Mouse (Mus musculus): ENCODE data around the gene Elmo2. TPM values are rescaled to one million over a fixed set of nuclear protein-coding genes. Genes with fewer than 3 reads are reported as not detected.

Elmo2 gene
- polyA plus RNA-seq, 1 experiment = 231 TPM

GRCm38 (mm10) chr2:165250903-165251302 lies 75.4 kb downstream of the Elmo2 start:
- H3K27ac ChIP-seq (ENCODE audit: insufficient read depth, low read depth, low read length) = no peak overlapping the region
- H3K4me3 ChIP-seq (ENCODE audit: insufficient read depth, low read depth, low read length) = no peak overlapping the region
- peaks cover 9% of the 10 kb centered on the region for H3K4me1 ChIP-seq (ENCODE audit: control insufficient read depth, insufficient read depth, low read length)
- 52% methylated on average over 1 of the region's 1 CpGs for WGBS
- TF ChIP-seq POLR2A (IDR thresholded peaks at IDR 0.05; ENCODE audit: insufficient read depth, low read depth, low read length) (no peak), CTCF (IDR thresholded peaks at IDR 0.05; ENCODE audit: insufficient read depth, low read depth, low read length) (no peak)

GRCm38 (mm10) chr2:165248967-165249366 lies 77.3 kb downstream of the Elmo2 start:
- TF ChIP-seq CTCF (IDR thresholded peaks at IDR 0.05; ENCODE audit: insufficient read depth, low read depth, low read length) (no peak), POLR2A (IDR thresholded peaks at IDR 0.05; ENCODE audit: insufficient read depth, low read depth, low read length) (no peak)
- peaks cover 9% of the 10 kb centered on the region for H3K4me1 ChIP-seq (ENCODE audit: control insufficient read depth, insufficient read depth, low read length)
- WGBS = 34% methylated on average over 3 of the region's 3 CpGs
- no peak overlapping the region for H3K4me3 ChIP-seq (ENCODE audit: insufficient read depth, low read depth, low read length)
- H3K27ac ChIP-seq (ENCODE audit: insufficient read depth, low read depth, low read length) = no peak overlapping the region

GRCm38 (mm10) chr2:165246349-165246748 lies 79.9 kb downstream of the Elmo2 start:
- 56% methylated on average over 11 of the region's 11 CpGs for WGBS
- Histone ChIP-seq H3K4me3 (ENCODE audit: insufficient read depth, low read depth, low read length) (no peak overlapping the region), H3K27ac (ENCODE audit: insufficient read depth, low read depth, low read length) (no peak overlapping the region), H3K4me1 (ENCODE audit: control insufficient read depth, insufficient read depth, low read length) (peaks cover 28% of the 10 kb centered on the region)
- TF ChIP-seq CTCF (IDR thresholded peaks at IDR 0.05; ENCODE audit: insufficient read depth, low read depth, low read length) = no peak
- no peak for TF ChIP-seq POLR2A (IDR thresholded peaks at IDR 0.05; ENCODE audit: insufficient read depth, low read depth, low read length)

GRCm38 (mm10) chr2:165243122-165243720 lies 83.1 kb downstream of the Elmo2 start:
- Histone ChIP-seq H3K4me3 (ENCODE audit: insufficient read depth, low read depth, low read length) (no peak overlapping the region), H3K27ac (ENCODE audit: insufficient read depth, low read depth, low read length) (no peak overlapping the region), H3K4me1 (ENCODE audit: control insufficient read depth, insufficient read depth, low read length) (peaks cover 41% of the 10 kb centered on the region)
- 34% methylated on average over 11 of the region's 11 CpGs for WGBS
- TF ChIP-seq POLR2A (IDR thresholded peaks at IDR 0.05; ENCODE audit: insufficient read depth, low read depth, low read length) (no peak), CTCF (IDR thresholded peaks at IDR 0.05; ENCODE audit: insufficient read depth, low read depth, low read length) (no peak)

- WGBS = 17% methylated on average over 13 of the region's 13 CpGs
- Histone ChIP-seq H3K4me3 (ENCODE audit: insufficient read depth, low read depth, low read length) (no peak overlapping the region), H3K27ac (ENCODE audit: insufficient read depth, low read depth, low read length) (no peak overlapping the region), H3K4me1 (ENCODE audit: control insufficient read depth, insufficient read depth, low read length) (peaks cover 42% of the 10 kb centered on the region)
- no peak for TF ChIP-seq POLR2A (IDR thresholded peaks at IDR 0.05; ENCODE audit: insufficient read depth, low read depth, low read length)
- no peak for TF ChIP-seq CTCF (IDR thresholded peaks at IDR 0.05; ENCODE audit: insufficient read depth, low read depth, low read length)
These were observed 83.7 kb downstream of the Elmo2 start for GRCm38 (mm10) chr2:165242575-165242974.

- no peak overlapping the region for H3K27ac ChIP-seq (ENCODE audit: insufficient read depth, low read depth, low read length)
- TF ChIP-seq CTCF (IDR thresholded peaks at IDR 0.05; ENCODE audit: insufficient read depth, low read depth, low read length) = no peak
- no peak for TF ChIP-seq POLR2A (IDR thresholded peaks at IDR 0.05; ENCODE audit: insufficient read depth, low read depth, low read length)
- WGBS = 85% methylated on average over 7 of the region's 7 CpGs
- H3K4me1 ChIP-seq (ENCODE audit: control insufficient read depth, insufficient read depth, low read length) = peaks cover 42% of the 10 kb centered on the region
- no peak overlapping the region for H3K4me3 ChIP-seq (ENCODE audit: insufficient read depth, low read depth, low read length)
These were observed 84.5 kb downstream of the Elmo2 start for GRCm38 (mm10) chr2:165241786-165242185.

- Histone ChIP-seq H3K4me3 (ENCODE audit: insufficient read depth, low read depth, low read length) (no peak overlapping the region), H3K27ac (ENCODE audit: insufficient read depth, low read depth, low read length) (no peak overlapping the region), H3K4me1 (ENCODE audit: control insufficient read depth, insufficient read depth, low read length) (peaks cover 42% of the 10 kb centered on the region)
- TF ChIP-seq POLR2A (IDR thresholded peaks at IDR 0.05; ENCODE audit: insufficient read depth, low read depth, low read length) (no peak), CTCF (IDR thresholded peaks at IDR 0.05; ENCODE audit: insufficient read depth, low read depth, low read length) (no peak)
- 23% methylated on average over 8 of the region's 8 CpGs for WGBS
These were observed 85.9 kb downstream of the Elmo2 start for GRCm38 (mm10) chr2:165240371-165240770.

- TF ChIP-seq POLR2A (IDR thresholded peaks at IDR 0.05; ENCODE audit: insufficient read depth, low read depth, low read length) = no peak
- no peak for TF ChIP-seq CTCF (IDR thresholded peaks at IDR 0.05; ENCODE audit: insufficient read depth, low read depth, low read length)
- H3K4me3 ChIP-seq (ENCODE audit: insufficient read depth, low read depth, low read length) = no peak overlapping the region
- no peak overlapping the region for H3K27ac ChIP-seq (ENCODE audit: insufficient read depth, low read depth, low read length)
- WGBS = 64% methylated on average over 15 of the region's 15 CpGs
- peaks cover 46% of the 10 kb centered on the region for H3K4me1 ChIP-seq (ENCODE audit: control insufficient read depth, insufficient read depth, low read length)
These were observed 86.6 kb downstream of the Elmo2 start for GRCm38 (mm10) chr2:165239533-165240144.

GRCm38 (mm10) chr2:165238416-165239145 lies 87.7 kb downstream of the Elmo2 start:
- Histone ChIP-seq H3K4me1 (ENCODE audit: control insufficient read depth, insufficient read depth, low read length) (peaks cover 46% of the 10 kb centered on the region), H3K27ac (ENCODE audit: insufficient read depth, low read depth, low read length) (no peak overlapping the region), H3K4me3 (ENCODE audit: insufficient read depth, low read depth, low read length) (no peak overlapping the region)
- no peak for TF ChIP-seq CTCF (IDR thresholded peaks at IDR 0.05; ENCODE audit: insufficient read depth, low read depth, low read length)
- no peak for TF ChIP-seq POLR2A (IDR thresholded peaks at IDR 0.05; ENCODE audit: insufficient read depth, low read depth, low read length)
- 30% methylated on average over 12 of the region's 12 CpGs for WGBS

Other genes starting within 250 kb of the Elmo2 start
- gene 1700025C18Rik, start 235.7 kb downstream of the Elmo2 start, polyA plus RNA-seq (2012; ENCODE audit: insufficient read depth, insufficient read length, low replicate concordance, missing spikeins) = not detected in 2 replicates
- gene Cdh22, start 91.6 kb downstream of the Elmo2 start, polyA plus RNA-seq (2012; ENCODE audit: insufficient read depth, insufficient read length, low replicate concordance, missing spikeins) = not detected in 2 replicates
- not detected in 2 replicates for gene Slc35c2, start 38.6 kb downstream of the Elmo2 start, polyA plus RNA-seq (2012; ENCODE audit: insufficient read depth, insufficient read length, low replicate concordance, missing spikeins)
- gene Zfp663, start 42.2 kb upstream of the Elmo2 start, polyA plus RNA-seq (2012; ENCODE audit: insufficient read depth, insufficient read length, low replicate concordance, missing spikeins) = not detected in 2 replicates
- not detected in 2 replicates for gene Zfp334, start 61.8 kb upstream of the Elmo2 start, polyA plus RNA-seq (2012; ENCODE audit: insufficient read depth, insufficient read length, low replicate concordance, missing spikeins)
- gene Ocstamp, start 73.9 kb upstream of the Elmo2 start, polyA plus RNA-seq (2012; ENCODE audit: insufficient read depth, insufficient read length, low replicate concordance, missing spikeins) = not detected in 2 replicates
- not detected in 2 replicates for gene Slc13a3, start 146.8 kb upstream of the Elmo2 start, polyA plus RNA-seq (2012; ENCODE audit: insufficient read depth, insufficient read length, low replicate concordance, missing spikeins)
- not detected in 2 replicates for gene Trp53rka, start 166.8 kb upstream of the Elmo2 start, polyA plus RNA-seq (2012; ENCODE audit: insufficient read depth, insufficient read length, low replicate concordance, missing spikeins)
- not detected in 2 replicates for gene Slc2a10, start 177.3 kb upstream of the Elmo2 start, polyA plus RNA-seq (2012; ENCODE audit: insufficient read depth, insufficient read length, low replicate concordance, missing spikeins)

All from olfactory bulb, adult 2 months (tissue).